Mouse (Mus musculus) liver, embryonic 14.5 days (tissue): Measurements from ENCODE around the gene Nqo1. TPM values are rescaled to one million over a fixed set of nuclear protein-coding genes. Genes with fewer than 3 reads are reported as not detected.

Source experiments
- ATAC-seq: fragments of 200-750 bp; cut with Nextera tagmentation; 2 replicates; pipeline ENCODE4 v1.8.0; 2017; ENCODE audit warnings: moderate number of reproducible peaks, mild to moderate bottlenecking, moderate library complexity; ENCODE audit not compliant: insufficient read depth
- DNase-seq, 3 experiments: peaks; one replicate each; pipeline ENCODE4 v3.0.0-alpha.2; 2012 to 2013; ENCODE audit warnings: low read depth in 3 of 3, low spot score in 3 of 3
- H3K27ac ChIP-seq: fragments of 300-500 bp; sonication (generic); 2 replicates; pipeline ENCODE4 v1.5.1; 2014; ENCODE audit warnings: moderate library complexity, mild to moderate bottlenecking, control low read depth, inconsistent platforms
- H3K27me3 ChIP-seq: fragments of 300-500 bp; sonication (generic); 2 replicates; pipeline ENCODE4 v1.6.1; 2014; ENCODE audit warnings: mild to moderate bottlenecking, low read length, moderate library complexity; ENCODE audit not compliant: control insufficient read depth, insufficient read depth
- H3K36me3 ChIP-seq: fragments of 300-500 bp; sonication (generic); replicated peaks from 2 replicates; pipeline ENCODE4 v1.6.1; 2014; ENCODE audit warnings: low read depth; ENCODE audit not compliant: control insufficient read depth, insufficient read depth
- H3K4me1 ChIP-seq, 2 experiments: fragments of 200-500 bp in 1 of 2; fragments of 300-500 bp in 1 of 2; sonication (generic) in 1 of 2; replicated peaks; 2 replicates each; pipeline ENCODE4 v1.6.1; 2012 to 2014; ENCODE audit warnings: antibody characterized with exemption in 1 of 2, inconsistent platforms in 1 of 2, low read length in 1 of 2; ENCODE audit not compliant: control insufficient read depth in 2 of 2, insufficient read depth in 2 of 2
- H3K4me2 ChIP-seq: fragments of 300-500 bp; sonication (generic); 2 replicates; pipeline ENCODE4 v1.6.1; 2014; ENCODE audit warnings: low read depth, mild to moderate bottlenecking, control low read depth, moderate library complexity
- H3K4me3 ChIP-seq, 2 experiments: fragments of 200-500 bp in 1 of 2; fragments of 300-500 bp in 1 of 2; sonication (generic) in 1 of 2; 2 replicates each; pipeline ENCODE4 v1.5.1; 2012 to 2014; ENCODE audit warnings: low read depth in 2 of 2, low read length in 2 of 2, mild to moderate bottlenecking in 2 of 2, control low read depth in 1 of 2, inconsistent platforms in 1 of 2, moderate library complexity in 1 of 2; ENCODE audit not compliant: insufficient read depth in 1 of 2
- H3K9ac ChIP-seq: fragments of 300-500 bp; sonication (generic); replicated peaks from 2 replicates; pipeline ENCODE4 v1.6.1; 2014; ENCODE audit warnings: mild to moderate bottlenecking, control low read depth, moderate library complexity
- H3K9me3 ChIP-seq: fragments of 300-500 bp; sonication (generic); 2 replicates; pipeline ENCODE4 v1.6.1; 2016; ENCODE audit warnings: low read length, mixed read lengths; ENCODE audit not compliant: control insufficient read depth
- CTCF ChIP-seq: IDR thresholded peaks from 2 replicates; pipeline ENCODE4 v1.5.1; 2016; ENCODE audit warnings: antibody characterized with exemption, low read depth, control low read depth
- EP300 ChIP-seq: IDR thresholded peaks from 2 replicates; pipeline ENCODE4 v1.6.1; 2016; ENCODE audit warnings: antibody characterized with exemption, low read depth
- WGBS: fragments of 180-500 bp; shearing (Covaris S2); extraction: QIAGEN DNeasy Blood & Tissue Kit; methylation state at CpG from one replicate; pipeline ENCODE4 v1.1.7; 2014; ENCODE audit not compliant: insufficient replicate concordance; 5-methylcytosine and 5-hydroxymethylcytosine counted together
- polyA plus RNA-seq, 2 experiments: library from polyadenylated mRNA; depleted of rRNA in 1 of 2; stranded (reverse) in 1 of 2; unstranded in 1 of 2; fragments of >200 nt; fragmentation: Nextera tagmentation in 1 of 2; extraction: Ambion mirVana in 1 of 2; gene quantifications; 2 replicates each; pipeline versions ENCODE4 v1.2.1 to v1.2.3; 2012 to 2014

The Nqo1 gene
- polyA plus RNA-seq, 2 experiments: 6.9 to 15.1 TPM

DNA sequence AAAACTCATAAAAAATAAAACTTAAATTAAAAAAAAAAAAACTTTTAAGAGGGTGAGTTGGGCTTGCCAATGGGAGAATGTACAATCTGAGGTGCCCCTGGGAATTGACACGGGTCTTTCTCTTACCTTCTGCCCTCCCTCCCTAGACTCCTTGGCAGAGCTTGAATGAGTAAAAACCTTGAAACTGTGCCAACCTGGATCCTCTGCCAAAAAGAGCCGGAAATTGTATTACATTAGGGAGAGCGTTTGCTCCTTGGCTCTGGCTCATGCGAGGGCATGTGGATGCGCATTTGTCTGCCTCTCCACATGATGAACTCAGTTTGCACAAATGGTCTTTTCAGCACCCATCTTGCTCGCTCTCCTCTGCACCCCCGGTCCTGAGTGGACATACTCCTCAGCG, 13.4 kb downstream of the Nqo1 start:
- Histone ChIP-seq H3K4me3 (no peak overlapping the region), H3K36me3 (no peaks in the 10 kb centered on the region), H3K9ac (no peak overlapping the region), H3K4me1 (peaks cover 0 to 6% of the 10 kb centered on the region in 2 experiments; a peak in 2 of 4 replicates), H3K27ac (no peak overlapping the region), H3K9me3 (no peaks in the 10 kb centered on the region), H3K4me2 (no peak overlapping the region), H3K27me3 (no peaks in the 10 kb centered on the region)
- WGBS: 82% methylated on average over 8 of the region's 8 CpGs
- ATAC-seq (no peak), DNase-seq (no peak)
- TF ChIP-seq CTCF (no peak), EP300 (no peak)

GRCm38 (mm10) chr8:107387861-107388260, 15.1 kb downstream of the Nqo1 start:
- Histone ChIP-seq H3K9me3 (no peaks in the 10 kb centered on the region), H3K27me3 (no peaks in the 10 kb centered on the region), H3K4me3 (no peak overlapping the region), H3K4me2 (no peak overlapping the region), H3K9ac (no peak overlapping the region), H3K27ac (no peak overlapping the region), H3K4me1 (peaks cover 0 to 6% of the 10 kb centered on the region in 2 experiments; a peak in 2 of 4 replicates), H3K36me3 (no peaks in the 10 kb centered on the region)
- ATAC-seq (no peak), DNase-seq (peak in 2 of 3 experiments; percentile 18 to 24)
- 59% methylated on average over 5 of the region's 5 CpGs for WGBS
- TF ChIP-seq EP300 (no peak), CTCF (peak; percentile 46)

GRCm38 (mm10) chr8:107386642-107387041, 16.4 kb downstream of the Nqo1 start:
- Histone ChIP-seq H3K4me1 (peaks cover 0 to 6% of the 10 kb centered on the region in 2 experiments; a peak in 2 of 4 replicates), H3K4me2 (no peak overlapping the region), H3K9ac (no peak overlapping the region), H3K27ac (no peak overlapping the region), H3K27me3 (no peaks in the 10 kb centered on the region), H3K36me3 (no peaks in the 10 kb centered on the region), H3K9me3 (no peaks in the 10 kb centered on the region), H3K4me3 (no peak overlapping the region)
- ATAC-seq (peak; percentile 55), DNase-seq (peak; percentile 48 to 63 (median 55))
- peak; percentile 72 for TF ChIP-seq CTCF
- TF ChIP-seq EP300: no peak
- 28% methylated on average over 3 of the region's 3 CpGs for WGBS

DNA sequence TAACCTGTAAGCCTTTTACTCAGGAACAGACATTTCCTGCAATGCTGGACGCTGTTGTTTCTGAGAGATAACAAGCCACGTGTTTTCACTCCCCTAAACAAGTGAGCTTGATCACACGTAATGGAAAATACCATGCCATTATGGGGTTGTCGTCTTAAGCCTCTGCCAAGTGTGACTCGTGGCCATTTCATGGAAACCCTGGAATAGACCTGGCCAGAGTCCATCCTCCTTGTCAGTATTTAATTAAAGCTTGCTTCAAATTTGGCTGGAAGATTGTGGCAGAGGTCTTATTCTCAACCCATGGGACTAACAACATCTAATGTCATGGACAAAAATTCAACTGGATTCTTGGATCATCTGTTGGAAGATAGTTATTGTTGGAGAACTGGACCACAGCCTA, 16.8 kb downstream of the Nqo1 start:
- TF ChIP-seq EP300: no peak
- TF ChIP-seq CTCF: no peak
- Histone ChIP-seq H3K36me3 (no peaks in the 10 kb centered on the region), H3K4me1 (peaks cover 0 to 6% of the 10 kb centered on the region in 2 experiments; a peak in 2 of 4 replicates), H3K4me2 (no peak overlapping the region), H3K27ac (no peak overlapping the region), H3K4me3 (no peak overlapping the region), H3K9me3 (no peaks in the 10 kb centered on the region), H3K9ac (no peak overlapping the region), H3K27me3 (no peaks in the 10 kb centered on the region)
- ATAC-seq (peak; percentile 55; the same call in 1 of the 2 replicates), DNase-seq (peak in 2 of 3 experiments; percentile 33 to 36)
- 7% methylated on average over 5 of the region's 5 CpGs for WGBS

DNA sequence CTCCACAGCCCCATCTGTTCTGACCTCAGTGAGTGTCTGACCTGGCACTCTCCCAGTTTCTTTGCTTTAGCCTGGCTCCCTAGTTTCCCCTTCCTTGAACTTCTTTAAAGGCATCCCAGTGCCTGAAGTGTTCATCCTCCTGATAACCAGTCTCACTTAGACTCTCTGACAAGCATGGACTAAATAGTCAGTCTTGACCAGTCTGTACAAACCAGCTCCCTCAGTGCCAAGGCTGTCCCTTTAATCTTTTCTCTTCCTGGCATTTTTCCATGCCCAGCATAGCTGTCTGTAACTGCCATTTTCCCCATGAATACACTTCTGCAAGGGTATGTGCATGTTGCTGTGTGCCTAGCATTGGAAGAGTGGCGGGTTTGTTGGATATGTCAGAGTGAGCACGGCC, 17.9 kb downstream of the Nqo1 start:
- Histone ChIP-seq H3K36me3 (no peaks in the 10 kb centered on the region), H3K4me1 (peaks cover 0 to 6% of the 10 kb centered on the region in 2 experiments; a peak in 2 of 4 replicates)

More for the DNA sequence above, 17.9 kb downstream of the Nqo1 start:
- Histone ChIP-seq H3K4me2 (no peak overlapping the region), H3K9me3 (no peaks in the 10 kb centered on the region), H3K27me3 (no peaks in the 10 kb centered on the region), H3K4me3 (no peak overlapping the region), H3K9ac (no peak overlapping the region), H3K27ac (no peak overlapping the region)
- ATAC-seq (no peak), DNase-seq (no peak)
- 84% methylated on average over 2 of the region's 2 CpGs for WGBS
- TF ChIP-seq EP300 (no peak), CTCF (no peak)
